ENCODE assay signal across 10 mouse cellular contexts in the genomic region with DNA sequence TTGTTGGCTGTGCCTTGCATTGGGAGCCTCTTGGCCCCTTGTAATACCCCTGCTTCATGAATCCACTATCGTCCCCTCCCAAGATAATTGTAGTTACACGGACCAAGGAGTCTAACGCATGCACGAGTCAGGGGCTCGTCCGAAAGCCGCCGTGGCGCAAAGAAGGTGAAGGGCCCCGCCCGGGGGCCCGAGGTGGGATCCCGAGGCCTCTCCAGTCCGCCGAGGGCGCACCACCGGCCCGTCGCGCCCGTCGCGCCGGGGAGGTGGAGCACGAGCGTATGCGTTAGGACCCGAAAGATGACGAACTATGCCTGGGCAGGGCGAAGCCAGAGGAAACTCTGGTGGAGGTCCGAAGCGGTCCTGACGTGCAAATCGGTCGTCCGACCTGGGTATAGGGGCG.
DNase-seq lines count a peak whose midpoint lies in the region; ATAC-seq and TF ChIP-seq lines count a peak whose summit lies in the region.
"Had no signal": no experiment of that assay in that cellular context is flagged by ENCODE, and none has a peak within 500 bp of the region (broad histone marks: within the 10 kb centered on the region; RNA-seq: fewer than 3 reads in every experiment).

No protein-coding gene starts in this region.

- TF ChIP-seq CTCF in E14TG2a.4 (conservative IDR thresholded peaks at IDR 0.05; ENCODE audit: low read length) = no peak

- H3K4me3 ChIP-seq in heart, embryonic 13.5 days = no peak overlapping the region
- no peak overlapping the region for H3K4me3 ChIP-seq in heart, embryonic 10.5 days
- peak overlapping the region; percentile 53 for H3K4me3 ChIP-seq in E14TG2a.4 (replicated peaks; ENCODE audit: low read length)
- H3K4me3 ChIP-seq in forebrain, embryonic 15.5 days = no peak overlapping the region
- no peak overlapping the region for H3K4me3 ChIP-seq in liver, embryonic 16.5 days (ENCODE audit: low read depth, low read length)
- H3K4me3 ChIP-seq: erythroblast, embryonic 14.5 days had no signal

- intact Hi-C loops in left cerebral cortex, postnatal 4 days (cut with DNase I) = no loop called here

- WGBS in heart, embryonic 13.5 days = 80% methylated on average over 37 of the region's 37 CpGs
- WGBS in heart, embryonic 10.5 days = 90% methylated on average over 37 of the region's 37 CpGs
- WGBS in forebrain, embryonic 15.5 days = 95% methylated on average over 37 of the region's 37 CpGs
- WGBS in liver, embryonic 16.5 days (ENCODE audit: insufficient replicate concordance) = 82% methylated on average over 37 of the region's 37 CpGs

- no peaks in the 10 kb centered on the region for H3K36me3 ChIP-seq in heart, embryonic 13.5 days
- H3K36me3 ChIP-seq in heart, embryonic 10.5 days = 0 out of 2 replicates have a peak, but pooled peaks cover 5% of the 10 kb centered on the region
- H3K36me3 ChIP-seq in E14TG2a.4 (ENCODE audit: insufficient read depth, low read length) = no peaks in the 10 kb centered on the region
- no peaks in the 10 kb centered on the region for H3K36me3 ChIP-seq in forebrain, embryonic 15.5 days
- no peaks in the 10 kb centered on the region for H3K36me3 ChIP-seq in liver, embryonic 16.5 days (ENCODE audit: control insufficient read depth, insufficient read depth)

- H3K27ac ChIP-seq in heart, embryonic 13.5 days (replicated peaks) = no peak overlapping the region
- H3K27ac ChIP-seq in heart, embryonic 10.5 days = no peak overlapping the region
- H3K27ac ChIP-seq in forebrain, embryonic 15.5 days (replicated peaks) = no peak overlapping the region
- H3K27ac ChIP-seq in liver, embryonic 16.5 days (ENCODE audit: low read length) = no peak overlapping the region

- no peak overlapping the region for H3K4me2 ChIP-seq in heart, embryonic 13.5 days
- no peak overlapping the region for H3K4me2 ChIP-seq in forebrain, embryonic 15.5 days (replicated peaks)
- H3K4me2 ChIP-seq in liver, embryonic 16.5 days (ENCODE audit: low read depth, low read length) = no peak overlapping the region

- H3K9ac ChIP-seq in heart, embryonic 13.5 days = no peak overlapping the region
- H3K9ac ChIP-seq in forebrain, embryonic 15.5 days (replicated peaks) = no peak overlapping the region
- no peak overlapping the region for H3K9ac ChIP-seq in liver, embryonic 16.5 days (ENCODE audit: low read depth, low read length)

- H3K9me3 ChIP-seq in heart, embryonic 13.5 days = peaks cover 38% of the 10 kb centered on the region
- peaks cover 17% of the 10 kb centered on the region for H3K9me3 ChIP-seq in heart, embryonic 10.5 days
- peaks cover 35% of the 10 kb centered on the region for H3K9me3 ChIP-seq in E14TG2a.4 (ENCODE audit: low read length)
- no peaks in the 10 kb centered on the region; the same call in 1 of the 2 replicates for H3K9me3 ChIP-seq in forebrain, embryonic 15.5 days
- H3K9me3 ChIP-seq in liver, embryonic 16.5 days (replicated peaks; ENCODE audit: control insufficient read depth, low read length) = peaks cover 7% of the 10 kb centered on the region

- no peaks in the 10 kb centered on the region for H3K27me3 ChIP-seq in heart, embryonic 13.5 days (replicated peaks)
- H3K27me3 ChIP-seq in heart, embryonic 10.5 days (ENCODE audit: insufficient read depth, poor library complexity, severe bottlenecking) = no peaks in the 10 kb centered on the region
- peaks cover 24% of the 10 kb centered on the region for H3K27me3 ChIP-seq in E14TG2a.4 (ENCODE audit: insufficient read depth, low read length)
- H3K27me3 ChIP-seq in forebrain, embryonic 15.5 days = no peaks in the 10 kb centered on the region
- no peaks in the 10 kb centered on the region for H3K27me3 ChIP-seq in liver, embryonic 16.5 days (ENCODE audit: control insufficient read depth, insufficient read depth, low read depth, low read length)

- peak; percentile 91 for ATAC-seq in heart, embryonic 13.5 days (ENCODE audit: extremely low read depth, insufficient number of reproducible peaks, low FRiP score, low TSS enrichment)
- ATAC-seq in forebrain, embryonic 15.5 days (replicated peaks) = peak; percentile 76
- ATAC-seq in liver, embryonic 16.5 days (ENCODE audit: low read depth) = peak; percentile 100
- no peak for ATAC-seq in frontal cortex, adult (ENCODE audit: low TSS enrichment)

- DNase-seq in heart, embryonic 10.5 days (ENCODE audit: low spot score) = no peak
- DNase-seq in layer of hippocampus, adult 8-10 months (ENCODE audit: low spot score in 2 of 2) = no peak
- DNase-seq in left cerebral cortex, postnatal 4 days = no peak
- DNase-seq: kidney, postnatal 4 days had no signal

- H3K4me1 ChIP-seq in heart, embryonic 13.5 days = peaks cover 10% of the 10 kb centered on the region; the same call in 1 of the 2 replicates
- peaks cover 6% of the 10 kb centered on the region for H3K4me1 ChIP-seq in heart, embryonic 10.5 days
- H3K4me1 ChIP-seq in E14TG2a.4 (replicated peaks; ENCODE audit: low read depth, low read length) = peaks cover 11% of the 10 kb centered on the region
- peaks cover 16% of the 10 kb centered on the region for H3K4me1 ChIP-seq in forebrain, embryonic 15.5 days
- H3K4me1 ChIP-seq in liver, embryonic 16.5 days (ENCODE audit: control insufficient read depth, low read depth, low read length) = no peaks in the 10 kb centered on the region
